Mouse (Mus musculus) neural tube, embryonic 14.5 days (tissue): ENCODE results near the gene Pth1r. TPM values are rescaled to one million over a fixed set of nuclear protein-coding genes. Genes with fewer than 3 reads are reported as not detected.

Experiments
- ATAC-seq: fragments of 200-750 bp; cut with Nextera tagmentation; 2 replicates; pipeline ENCODE4 v1.8.0; 2017; ENCODE audit warnings: low read depth, mild to moderate bottlenecking, moderate TSS enrichment, moderate library complexity
- H3K27ac ChIP-seq: fragments of 300-500 bp; sonication (generic); 2 replicates; pipeline ENCODE4 v1.5.1; 2014; ENCODE audit warnings: low read depth, mild to moderate bottlenecking, control low read depth, low read length, moderate library complexity, mixed read lengths
- H3K27me3 ChIP-seq: fragments of 300-500 bp; sonication (generic); 2 replicates; pipeline ENCODE4 v1.6.1; 2014; ENCODE audit warnings: low read length; ENCODE audit not compliant: control insufficient read depth, insufficient read depth
- H3K36me3 ChIP-seq: fragments of 300-500 bp; sonication (generic); 2 replicates; pipeline ENCODE4 v1.6.1; 2014; ENCODE audit warnings: low read length, mixed read lengths; ENCODE audit not compliant: control insufficient read depth, insufficient read depth
- H3K4me1 ChIP-seq: fragments of 300-500 bp; sonication (generic); 2 replicates; pipeline ENCODE4 v1.6.1; 2014; ENCODE audit warnings: low read length; ENCODE audit not compliant: control insufficient read depth, insufficient read depth
- H3K4me2 ChIP-seq: fragments of 300-500 bp; sonication (generic); 2 replicates; pipeline ENCODE4 v1.6.1; 2014; ENCODE audit warnings: mild to moderate bottlenecking, low read depth, low read length, control low read depth
- H3K4me3 ChIP-seq: fragments of 300-500 bp; sonication (generic); 2 replicates; pipeline ENCODE4 v1.5.1; 2014; ENCODE audit warnings: low read depth, low read length, control low read depth, mixed read lengths
- H3K9ac ChIP-seq: fragments of 300-500 bp; sonication (generic); replicated peaks from 2 replicates; pipeline ENCODE4 v1.6.1; 2014; ENCODE audit warnings: low read depth, mild to moderate bottlenecking, control low read depth, low read length, mixed read lengths
- H3K9me3 ChIP-seq: fragments of 300-500 bp; sonication (generic); 2 replicates; pipeline ENCODE4 v1.6.1; 2016; ENCODE audit warnings: low read length; ENCODE audit not compliant: control insufficient read depth
- WGBS: fragments of 180-500 bp; shearing (Covaris S2); extraction: QIAGEN DNeasy Blood & Tissue Kit; methylation state at CpG from one replicate; pipeline ENCODE4 v1.1.7; 2014; 5-methylcytosine and 5-hydroxymethylcytosine counted together
- polyA plus RNA-seq: library from polyadenylated mRNA; unstranded; fragments of >200 nt; fragmentation: Nextera tagmentation; extraction: Ambion mirVana; gene quantifications from 2 replicates; pipeline ENCODE4 v1.2.1, GENCODE M21; 2014

Pth1r gene
- polyA plus RNA-seq, 1 experiment from 2014 or later = 5.2 TPM

GRCm38 (mm10) chr9:110678886-110679285 lies 68.1 kb downstream of the Pth1r start:
- Histone ChIP-seq H3K4me1 (peaks cover 13% of the 10 kb centered on the region), H3K9me3 (no peaks in the 10 kb centered on the region), H3K27ac (no peak overlapping the region), H3K4me2 (no peak overlapping the region), H3K4me3 (no peak overlapping the region), H3K9ac (no peak overlapping the region), H3K36me3 (no peaks in the 10 kb centered on the region), H3K27me3 (no peaks in the 10 kb centered on the region)
- 74% methylated on average over 5 of the region's 5 CpGs for WGBS
- ATAC-seq = no peak

GRCm38 (mm10) chr9:110676492-110676911 lies 70.4 kb downstream of the Pth1r start:
- Histone ChIP-seq H3K9me3 (no peaks in the 10 kb centered on the region), H3K36me3 (no peaks in the 10 kb centered on the region), H3K27ac (no peak overlapping the region), H3K27me3 (no peaks in the 10 kb centered on the region), H3K4me1 (peaks cover 9% of the 10 kb centered on the region; the same call in 1 of the 2 replicates), H3K9ac (no peak overlapping the region), H3K4me3 (no peak overlapping the region), H3K4me2 (no peak overlapping the region)
- no peak for ATAC-seq
- 88% methylated on average over 8 of the region's 8 CpGs for WGBS

GRCm38 (mm10) chr9:110673107-110673752 lies 73.7 kb downstream of the Pth1r start:
- H3K4me2 ChIP-seq = no peak overlapping the region
- H3K4me3 ChIP-seq = no peak overlapping the region
- H3K9ac ChIP-seq = no peak overlapping the region
- peaks cover 9% of the 10 kb centered on the region; the same call in 1 of the 2 replicates for H3K4me1 ChIP-seq
- H3K27me3 ChIP-seq = no peaks in the 10 kb centered on the region
- no peak overlapping the region for H3K27ac ChIP-seq
- H3K9me3 ChIP-seq = no peaks in the 10 kb centered on the region
- no peaks in the 10 kb centered on the region for H3K36me3 ChIP-seq
- WGBS = 59% methylated on average over 10 of the region's 10 CpGs
- no peak for ATAC-seq

GRCm38 (mm10) chr9:110672462-110673106 lies 74.4 kb downstream of the Pth1r start:
- 58% methylated on average over 7 of the region's 7 CpGs for WGBS
- ATAC-seq = no peak

More at GRCm38 (mm10) chr9:110672462-110673106, 74.4 kb downstream of the Pth1r start:
- Histone ChIP-seq H3K36me3 (no peaks in the 10 kb centered on the region), H3K4me1 (peaks cover 9% of the 10 kb centered on the region; the same call in 1 of the 2 replicates), H3K9ac (no peak overlapping the region), H3K9me3 (no peaks in the 10 kb centered on the region), H3K4me3 (no peak overlapping the region), H3K27me3 (no peaks in the 10 kb centered on the region), H3K4me2 (no peak overlapping the region), H3K27ac (no peak overlapping the region)

Other genes starting within 250 kb of the Pth1r start
- gene Setd2, start 214.5 kb downstream of the Pth1r start, polyA plus RNA-seq = 56.6 and 61.2 TPM in 2 replicates
- 14.1 and 21.4 TPM in 2 replicates for gene Nradd, start 122.7 kb downstream of the Pth1r start, polyA plus RNA-seq
- gene Nbeal2, start 93.0 kb downstream of the Pth1r start, polyA plus RNA-seq = 4.8 and 5.0 TPM in 2 replicates
- gene Ccdc12, start 90.6 kb downstream of the Pth1r start, polyA plus RNA-seq = 101 and 112 TPM in 2 replicates
- 0.50 and 0.66 TPM in 2 replicates for gene Myl3, start 5.3 kb downstream of the Pth1r start, polyA plus RNA-seq
- gene Prss42, start 51.0 kb upstream of the Pth1r start, polyA plus RNA-seq = not detected in 2 replicates
- gene Prss44, start 66.8 kb upstream of the Pth1r start, polyA plus RNA-seq = not detected in 2 replicates
- gene Prss43, start 79.5 kb upstream of the Pth1r start, polyA plus RNA-seq = not detected in 2 replicates
- not detected in 2 replicates for gene Prss45, start 87.4 kb upstream of the Pth1r start, polyA plus RNA-seq
- not detected in 2 replicates for gene Prss46, start 97.4 kb upstream of the Pth1r start, polyA plus RNA-seq
- 0.24 and 0.43 TPM in 2 replicates for gene Prss50, start 110.8 kb upstream of the Pth1r start, polyA plus RNA-seq
- gene Als2cl, start 132.7 kb upstream of the Pth1r start, polyA plus RNA-seq = 1.5 and 2.6 TPM in 2 replicates
- 1.3 and 3.1 TPM in 2 replicates for gene Tmie, start 133.0 kb upstream of the Pth1r start, polyA plus RNA-seq
- not detected in 2 replicates for gene Fam240a, start 169.7 kb upstream of the Pth1r start, polyA plus RNA-seq
- 0.58 and 0.71 TPM in 2 replicates for gene Tdgf1, start 199.0 kb upstream of the Pth1r start, polyA plus RNA-seq
- gene Lrrc2, start 204.4 kb upstream of the Pth1r start, polyA plus RNA-seq = 1.3 and 1.5 TPM in 2 replicates
- gene Rtp3, start 243.4 kb upstream of the Pth1r start, polyA plus RNA-seq = not detected in 2 replicates